Mouse (Mus musculus): ENCODE data around the gene Naa35.
A peak's percentile ranks its signal among the peaks of the same experiment; 100 is the strongest.

The Naa35 gene

DNA sequence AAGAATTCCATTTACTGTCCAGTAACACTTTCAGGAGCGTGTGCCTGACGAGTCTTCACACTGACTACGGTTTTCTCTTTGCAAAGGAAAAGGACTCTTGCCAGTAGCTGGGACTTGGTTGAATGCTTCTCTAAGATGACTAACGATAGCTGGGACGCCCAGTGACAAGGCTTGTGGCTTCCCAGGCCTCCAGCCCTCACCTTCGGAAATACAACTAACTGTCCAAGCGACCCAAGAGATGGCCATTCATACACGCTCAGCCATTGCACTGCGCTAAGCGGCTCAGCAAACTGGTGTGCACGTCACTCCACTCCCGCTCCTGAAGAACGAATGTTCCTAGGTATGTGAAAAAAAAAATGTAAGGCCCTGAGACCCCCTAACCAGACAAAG, 89.7 kb downstream of the Naa35 start:
- peak; percentile 30 to 48 for DNase-seq

GRCm38 (mm10) chr13:59675151-59676011, 90.3 kb downstream of the Naa35 start, which contains the start of gene Golm1:
Golm1 (minus strand) TSS chr13:59675811.
- DNase-seq = peak; percentile 76 to 83

DNA sequence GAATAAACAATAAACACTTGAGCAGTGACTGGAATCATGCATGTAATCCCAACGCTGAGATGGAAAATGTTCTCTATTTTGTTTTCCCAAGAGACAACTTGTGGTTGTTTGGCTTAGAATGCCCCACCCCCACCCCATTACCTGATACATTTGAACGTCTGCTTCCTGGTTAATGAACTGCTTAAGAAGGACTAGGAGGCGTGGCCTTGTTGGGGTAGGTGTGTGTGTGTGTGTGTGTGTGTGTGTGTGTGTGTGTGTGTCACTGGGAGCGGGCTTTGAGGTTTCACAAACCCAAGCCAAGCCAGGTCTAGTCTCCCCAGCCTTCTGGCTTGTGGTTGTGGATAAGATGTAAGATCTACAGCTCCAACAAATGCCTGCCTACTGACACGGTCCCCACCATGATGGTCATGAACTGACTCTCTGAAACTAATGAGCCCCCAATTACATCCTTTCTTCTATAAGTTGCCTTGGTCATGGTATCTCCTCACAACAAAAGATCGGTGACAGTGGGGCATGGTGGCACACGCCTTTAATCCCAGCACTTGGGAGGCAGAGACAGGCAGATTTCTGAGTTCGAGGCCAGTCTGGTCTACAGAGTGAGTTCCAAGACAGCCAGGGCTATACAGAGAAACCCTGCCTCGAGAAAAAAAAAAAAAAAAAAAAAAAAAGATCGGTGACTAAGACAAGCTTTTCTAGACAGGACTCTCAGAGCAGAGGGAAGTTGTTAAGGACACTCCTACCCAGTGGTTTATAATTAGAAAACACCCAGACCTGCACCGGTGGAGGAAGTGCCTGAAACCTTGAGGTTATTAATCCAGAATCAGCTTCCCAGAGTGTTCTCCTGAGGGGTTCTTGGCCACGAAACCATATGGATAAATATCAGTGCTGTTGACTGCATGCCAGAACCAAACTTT, 91.5 kb downstream of the Naa35 start:
- DNase-seq = peak in 1 of 2 experiments; percentile 27

DNA sequence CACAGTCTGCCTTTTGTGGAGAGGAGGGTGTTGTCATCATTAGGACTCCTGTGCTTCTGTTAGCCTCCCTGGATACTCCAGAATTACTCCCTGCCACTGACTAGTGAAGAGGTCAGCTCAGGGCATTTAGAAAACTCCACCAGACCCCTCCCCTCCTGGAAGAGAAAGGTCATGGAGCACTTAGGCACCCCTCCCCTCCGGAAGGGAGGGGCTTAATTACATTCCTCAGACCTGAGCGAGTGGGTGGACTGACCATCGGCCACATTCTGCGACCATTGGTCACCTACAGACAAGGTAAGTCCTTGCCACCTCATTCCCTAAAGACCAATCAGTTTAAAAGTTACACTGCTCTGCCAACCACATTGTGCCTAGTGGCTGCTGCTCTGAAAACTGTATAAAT, 94.2 kb downstream of the Naa35 start:
- no peak for DNase-seq

- DNase-seq = no peak
Measured at GRCm38 (mm10) chr13:59679908-59680307, 94.8 kb downstream of the Naa35 start.

GRCm38 (mm10) chr13:59682629-59683028, 97.6 kb downstream of the Naa35 start:
- no peak for DNase-seq

- DNase-seq = no peak
Measured at GRCm38 (mm10) chr13:59685236-59685635, 100.2 kb downstream of the Naa35 start.
